Mouse (Mus musculus) c-Kit-negative CD71-positive TER-119-positive erythroid progenitor cells, embryonic 14.5 days (primary cell): Measurements from ENCODE around the gene Tbce.
"Not testable (repeated sequence)": the region's sequence is repeated elsewhere in the genome, so short reads cannot be mapped to it uniquely, and the experiment has no call there.

Experiments
- DNase-seq: peaks from one replicate; pipeline ENCODE4 v3.0.0-alpha.2; 2013; ENCODE audit warnings: low read depth, low spot score

The Tbce gene

GRCm38 (mm10) chr13:14034073-14034348, 5.4 kb downstream of the Tbce start:
- peak; percentile 87 for DNase-seq

GRCm38 (mm10) chr13:14033309-14034072, 5.9 kb downstream of the Tbce start:
- DNase-seq: no peak

- DNase-seq: no peak
Observed at GRCm38 (mm10) chr13:14026154-14026820, 13.2 kb downstream of the Tbce start.

GRCm38 (mm10) chr13:14025554-14025953, 13.9 kb downstream of the Tbce start:
- no peak for DNase-seq

GRCm38 (mm10) chr13:14021417-14021816, 18.0 kb downstream of the Tbce start:
- DNase-seq: not testable (repeated sequence)

GRCm38 (mm10) chr13:14018852-14019251, 20.6 kb downstream of the Tbce start:
- DNase-seq: no peak

GRCm38 (mm10) chr13:14018283-14018682, 21.2 kb downstream of the Tbce start:
- no peak for DNase-seq

- DNase-seq: no peak
Observed at GRCm38 (mm10) chr13:14015609-14016008, 23.8 kb downstream of the Tbce start.

- no peak for DNase-seq
Observed at GRCm38 (mm10) chr13:14014540-14014939, 24.9 kb downstream of the Tbce start.

GRCm38 (mm10) chr13:14014001-14014400, 25.4 kb downstream of the Tbce start:
- no peak for DNase-seq

GRCm38 (mm10) chr13:14011454-14011995, 27.9 kb downstream of the Tbce start:
- no peak for DNase-seq

- no peak for DNase-seq
Observed at GRCm38 (mm10) chr13:14006056-14006455, 33.4 kb downstream of the Tbce start.

GRCm38 (mm10) chr13:14004999-14005398, 34.4 kb downstream of the Tbce start:
- no peak for DNase-seq

GRCm38 (mm10) chr13:14004086-14004485, 35.4 kb downstream of the Tbce start:
- DNase-seq: no peak

GRCm38 (mm10) chr13:14002706-14003105, 36.7 kb downstream of the Tbce start:
- no peak for DNase-seq

GRCm38 (mm10) chr13:13997476-13997875, 42.0 kb downstream of the Tbce start:
- no peak for DNase-seq

GRCm38 (mm10) chr13:13995046-13995445, 44.4 kb downstream of the Tbce start:
- DNase-seq: no peak

GRCm38 (mm10) chr13:13993041-13993440, 46.4 kb downstream of the Tbce start:
- DNase-seq: no peak

- DNase-seq: no peak
Observed at GRCm38 (mm10) chr13:13990391-13990790, 49.0 kb downstream of the Tbce start.

- no peak for DNase-seq
Observed at GRCm38 (mm10) chr13:13989135-13989534, 50.3 kb downstream of the Tbce start.

GRCm38 (mm10) chr13:13983523-13983922, 55.9 kb downstream of the Tbce start:
- DNase-seq: no peak

GRCm38 (mm10) chr13:13981842-13982241, 57.6 kb downstream of the Tbce start:
- DNase-seq: not testable (repeated sequence)

GRCm38 (mm10) chr13:13969796-13970195, 69.6 kb downstream of the Tbce start:
- no peak for DNase-seq
